Mouse (Mus musculus) MEL (cell line): ENCODE results near the gene Tomm22. TPM values are rescaled to one million over a fixed set of nuclear protein-coding genes. Genes with fewer than 3 reads are reported as not detected.
A peak's percentile ranks its signal among the peaks of the same experiment; 100 is the strongest.

Experiments used
- DNase-seq: peaks from one replicate; pipeline ENCODE4 v3.0.0; 2011; ENCODE audit warnings: low read depth, low spot score
- H3K27ac ChIP-seq: 2 replicates; pipeline ENCODE4 v1.5.1; 2012; ENCODE audit warnings: low read depth, mild to moderate bottlenecking, control low read depth, low read length, moderate library complexity; ENCODE audit not compliant: control insufficient read depth
- H3K27me3 ChIP-seq, 2 experiments: fragments of 150-350 bp in 1 of 2; sonication (generic) in 1 of 2; 2 replicates each; pipeline ENCODE4 v1.6.1; 2012; ENCODE audit warnings: low read length in 2 of 2, mild to moderate bottlenecking in 2 of 2, improper control_type of control experiment in 1 of 2, moderate library complexity in 1 of 2; ENCODE audit not compliant: insufficient read depth in 2 of 2, control insufficient read depth in 1 of 2
- H3K36me3 ChIP-seq, 2 experiments: 2 replicates each; pipeline ENCODE4 v1.6.1; 2012 to 2014; ENCODE audit warnings: low read length in 2 of 2, improper control_type of control experiment in 1 of 2, inconsistent platforms in 1 of 2, mild to moderate bottlenecking in 1 of 2; ENCODE audit not compliant: insufficient read depth in 2 of 2, control insufficient read depth in 1 of 2
- H3K4me1 ChIP-seq, 2 experiments: fragments of 150-350 bp in 1 of 2; sonication (generic) in 1 of 2; 2 replicates each; pipeline ENCODE4 v1.6.1; 2012; ENCODE audit warnings: low read length in 2 of 2, improper control_type of control experiment in 1 of 2, mild to moderate bottlenecking in 1 of 2; ENCODE audit not compliant: insufficient read depth in 2 of 2, control insufficient read depth in 1 of 2
- H3K4me3 ChIP-seq, 2 experiments: fragments of 150-350 bp in 1 of 2; sonication (generic) in 1 of 2; 2 replicates each; pipeline ENCODE4 v1.5.1; 2012; ENCODE audit warnings: low read depth in 2 of 2, low read length in 2 of 2, mild to moderate bottlenecking in 2 of 2, moderate library complexity in 2 of 2, control low read depth in 1 of 2, improper control_type of control experiment in 1 of 2; ENCODE audit not compliant: control insufficient read depth in 1 of 2, insufficient read depth in 1 of 2
- H3K79me2 ChIP-seq: 2 replicates; pipeline ENCODE4 v1.6.1; 2012; ENCODE audit warnings: mild to moderate bottlenecking, low read length, moderate library complexity; ENCODE audit not compliant: control insufficient read depth, poor library complexity, insufficient read depth
- H3K9ac ChIP-seq: 2 replicates; pipeline ENCODE4 v1.6.1; 2012; ENCODE audit warnings: low read depth, mild to moderate bottlenecking, control low read depth, low read length, moderate library complexity; ENCODE audit not compliant: control insufficient read depth, poor library complexity, severe bottlenecking
- H3K9me3 ChIP-seq: fragments of 150-350 bp; sonication (generic); replicated peaks from 2 replicates; pipeline ENCODE4 v1.6.1; 2012; ENCODE audit warnings: mild to moderate bottlenecking, low read length, improper control_type of control experiment, moderate library complexity; ENCODE audit not compliant: insufficient read depth
- BHLHE40 ChIP-seq: IDR thresholded peaks from 2 replicates; pipeline ENCODE4 v1.6.1; 2012; ENCODE audit warnings: low read depth, mild to moderate bottlenecking, inconsistent platforms, low read length, improper control_type of control experiment, borderline replicate concordance
- CHD1 ChIP-seq: IDR thresholded peaks from 2 replicates; pipeline ENCODE4 v1.6.1; 2012; ENCODE audit warnings: low read depth, mild to moderate bottlenecking, inconsistent platforms, low read length, improper control_type of control experiment
- CTCF ChIP-seq, 3 experiments: IDR thresholded peaks in 2 of 3; conservative IDR thresholded peaks in 1 of 3; 2 replicates each; pipeline ENCODE4 v1.5.1; 2011 to 2012; ENCODE audit warnings: low read length in 3 of 3, low read depth in 2 of 3, mild to moderate bottlenecking in 2 of 3, improper control_type of control experiment in 1 of 3, inconsistent platforms in 1 of 3, mixed read lengths in 1 of 3, moderate library complexity in 1 of 3; ENCODE audit not compliant: control insufficient read depth in 1 of 3, insufficient read depth in 1 of 3, poor library complexity in 1 of 3, severe bottlenecking in 1 of 3
- ETS1 ChIP-seq: IDR thresholded peaks from 2 replicates; pipeline ENCODE4 v1.6.1; 2012; ENCODE audit warnings: low read depth, mild to moderate bottlenecking, inconsistent platforms, low read length, improper control_type of control experiment, moderate library complexity
- HCFC1 ChIP-seq: IDR thresholded peaks from 2 replicates; pipeline ENCODE4 v1.6.1; 2012; ENCODE audit warnings: low read depth, mild to moderate bottlenecking, inconsistent platforms, low read length, improper control_type of control experiment, moderate library complexity
- MYC ChIP-seq: IDR thresholded peaks from 2 replicates; pipeline ENCODE4 v1.6.1; 2011; ENCODE audit warnings: low read depth, mild to moderate bottlenecking, low read length, improper control_type of control experiment, moderate library complexity
- NELFE ChIP-seq: IDR thresholded peaks from 2 replicates; pipeline ENCODE4 v1.6.1; 2011; ENCODE audit warnings: low read depth, low read length, improper control_type of control experiment
- RAD21 ChIP-seq: IDR thresholded peaks from 2 replicates; pipeline ENCODE4 v1.6.1; 2011; ENCODE audit warnings: mild to moderate bottlenecking, low read depth, low read length, improper control_type of control experiment
- RCOR1 ChIP-seq: IDR thresholded peaks from 2 replicates; pipeline ENCODE4 v1.6.1; 2012; ENCODE audit warnings: low read depth, mild to moderate bottlenecking, inconsistent platforms, low read length, improper control_type of control experiment
- SIN3A ChIP-seq: IDR thresholded peaks from 2 replicates; pipeline ENCODE4 v1.6.1; 2012; ENCODE audit warnings: low read length, improper control_type of control experiment, inconsistent platforms
- TAL1 ChIP-seq: IDR thresholded peaks from 2 replicates; pipeline ENCODE4 v1.6.1; 2012; ENCODE audit warnings: mild to moderate bottlenecking, inconsistent platforms, low read length, moderate library complexity, mixed read lengths
- ZKSCAN1 ChIP-seq: IDR thresholded peaks from 2 replicates; pipeline ENCODE4 v1.6.1; 2012; ENCODE audit warnings: low read depth, mild to moderate bottlenecking, inconsistent platforms, low read length, improper control_type of control experiment, moderate library complexity
- polyA plus RNA-seq, 2 experiments: library from polyadenylated mRNA; stranded (reverse) in 1 of 2; unstranded in 1 of 2; fragments of >175 nt in 1 of 2; fragments of >200 nt in 1 of 2; gene quantifications; 2 replicates each; pipeline versions ENCODE4 v1.2.1 to v1.2.4; 2012; ENCODE audit warnings: low replicate concordance in 2 of 2, low read depth in 1 of 2; ENCODE audit not compliant: insufficient read length in 2 of 2, insufficient read depth in 1 of 2, missing spikeins in 1 of 2
- total RNA-seq: library from RNA; depleted of rRNA; stranded (reverse); fragments of 300-350 nt; gene quantifications from 2 replicates; pipeline ENCODE4 v1.2.3, GENCODE M21; 2012

Gene Tomm22
- total and polyA plus RNA-seq, 3 experiments: 174 to 829 (median 281) TPM

DNA sequence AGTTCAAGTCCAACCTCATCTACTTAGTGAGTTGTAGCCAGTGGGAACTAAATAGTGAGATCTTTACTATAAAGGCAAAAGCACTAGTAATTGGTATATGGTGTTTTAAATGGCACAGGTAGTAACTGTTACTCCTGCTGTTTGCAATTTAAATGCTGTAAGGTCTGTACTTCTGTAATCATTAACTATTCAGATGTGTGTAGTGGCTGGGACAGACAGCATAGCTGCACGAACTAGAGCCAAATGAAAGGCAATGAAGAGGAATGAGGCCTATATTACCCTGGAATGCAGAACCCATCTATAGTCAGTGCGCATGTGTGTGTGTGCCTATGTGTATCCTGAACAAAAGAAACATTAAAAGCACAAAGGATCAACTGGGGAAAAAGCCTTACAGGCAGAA is 7.3 kb downstream of the Tomm22 start:
- no peak for DNase-seq
- Histone ChIP-seq H3K36me3 (peaks cover 15 to 17% of the 10 kb centered on the region in 2 experiments), H3K4me1 (peaks cover 0 to 8% of the 10 kb centered on the region in 2 experiments; a peak in 1 of 4 replicates), H3K27me3 (no peaks in the 10 kb centered on the region), H3K27ac (no peak overlapping the region), H3K9ac (no peak overlapping the region), H3K4me3 (no peak overlapping the region), H3K9me3 (no peaks in the 10 kb centered on the region), H3K79me2 (peaks cover 39% of the 10 kb centered on the region)
- TF ChIP-seq SIN3A (no peak), ZKSCAN1 (no peak), HCFC1 (no peak), BHLHE40 (no peak), CTCF (IDR thresholded peaks at IDR 0.05 in 2 of 3, conservative IDR thresholded peaks at IDR 0.05 in 1 of 3; ENCODE audit: control insufficient read depth in 1 of 3, insufficient read depth in 1 of 3, low read depth in 2 of 3, low read length in 3 of 3, poor library complexity in 1 of 3, severe bottlenecking in 1 of 3) (no peak), CHD1 (no peak), TAL1 (no peak)

GRCm38 (mm10) chr15:79681973-79682372 is 11.3 kb downstream of the Tomm22 start:
- Histone ChIP-seq H3K4me3 (no peak overlapping the region), H3K27ac (no peak overlapping the region), H3K4me1 (peaks cover 4 to 29% of the 10 kb centered on the region in 2 experiments; a peak in 3 of 4 replicates), H3K9ac (no peak overlapping the region), H3K79me2 (peaks cover 78% of the 10 kb centered on the region), H3K36me3 (peaks cover 2 to 29% of the 10 kb centered on the region in 2 experiments; a peak in 3 of 4 replicates), H3K9me3 (no peaks in the 10 kb centered on the region), H3K27me3 (no peaks in the 10 kb centered on the region)
- DNase-seq: no peak
- TF ChIP-seq ETS1 (0 out of 2 replicates have a peak, but pooled peaks have one; percentile 2), RAD21 (no peak)

DNA sequence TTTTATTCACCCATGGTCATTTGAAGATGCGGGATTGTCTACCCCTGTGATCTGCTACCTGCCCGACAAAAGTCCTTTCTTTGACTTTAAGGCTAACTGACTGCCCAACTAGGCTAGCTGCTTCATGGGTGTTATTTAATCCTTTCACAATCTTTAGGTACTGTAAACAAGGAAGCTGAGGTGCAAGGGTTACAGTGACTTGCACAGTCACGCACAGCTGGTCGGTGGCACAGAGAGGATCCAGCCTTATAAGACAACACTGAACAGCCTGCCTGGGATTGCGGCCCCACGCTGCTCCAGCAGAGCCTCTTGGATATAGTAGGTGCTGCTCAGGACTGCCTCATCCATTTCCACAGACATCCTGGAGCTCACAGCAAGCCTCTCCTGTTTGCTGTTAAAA is 12.5 kb downstream of the Tomm22 start:
- no peak for TF ChIP-seq RCOR1
- no peak for TF ChIP-seq MYC
- TF ChIP-seq NELFE: no peak
- Histone ChIP-seq H3K4me3 (no peak overlapping the region; a peak in 1 of 4 replicates), H3K79me2 (peaks cover 85% of the 10 kb centered on the region), H3K27ac (no peak overlapping the region), H3K9me3 (no peaks in the 10 kb centered on the region), H3K9ac (no peak overlapping the region), H3K27me3 (no peaks in the 10 kb centered on the region), H3K36me3 (peaks cover 2 to 29% of the 10 kb centered on the region in 2 experiments; a peak in 3 of 4 replicates), H3K4me1 (peaks cover 4 to 29% of the 10 kb centered on the region in 2 experiments; a peak in 3 of 4 replicates)
- DNase-seq: no peak
